Mouse (Mus musculus): ENCODE data around the gene Olfr746. TPM values are rescaled to one million over a fixed set of nuclear protein-coding genes. Genes with fewer than 3 reads are reported as not detected.

Gene Olfr746
- total RNA-seq (2023) = not detected

DNA sequence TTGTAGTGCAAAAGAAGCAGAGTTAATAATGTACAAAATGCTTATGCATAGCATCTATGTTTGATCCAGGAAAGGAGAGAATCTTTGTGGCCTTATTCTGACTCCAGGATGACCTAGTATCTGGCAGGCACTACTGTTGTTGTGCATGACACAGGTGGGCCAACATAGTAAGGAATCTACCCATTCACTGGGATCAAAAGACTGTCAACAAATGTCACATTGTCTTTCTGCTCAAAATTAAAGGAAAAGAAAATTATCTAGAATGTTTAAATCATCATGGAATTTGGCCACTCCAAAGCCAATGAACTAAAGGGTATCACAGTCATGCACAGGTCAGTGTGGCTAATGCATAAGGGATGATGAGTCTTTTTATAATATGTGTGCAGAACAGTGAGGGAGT, at the start of gene Olfr746:
Olfr746 (plus strand) TSS at position 301 of the 400 bp plus-strand sequence.

DNA sequence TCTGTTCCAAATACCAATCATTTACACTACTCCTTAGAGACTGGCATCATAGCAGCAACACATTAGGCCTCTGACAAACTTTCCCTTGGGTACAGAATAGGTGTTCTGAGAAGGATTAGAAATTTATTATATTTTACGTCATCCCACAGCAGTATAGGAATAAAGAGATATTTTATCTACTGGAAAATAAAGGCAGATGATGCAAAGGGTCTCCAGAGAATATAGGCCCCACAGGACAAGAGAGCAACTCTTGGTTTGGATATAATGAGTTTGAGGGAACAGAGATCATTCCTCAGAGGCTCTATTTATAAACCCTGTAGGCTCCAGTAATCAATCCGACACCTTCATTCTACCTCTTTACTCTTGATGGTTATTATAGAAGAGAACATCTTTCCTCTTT, 32.3 kb upstream of the Olfr746 start, which contains the start of gene Olfr744:
Olfr744 (plus strand) TSS at position 301 of the 400 bp plus-strand sequence.

DNA sequence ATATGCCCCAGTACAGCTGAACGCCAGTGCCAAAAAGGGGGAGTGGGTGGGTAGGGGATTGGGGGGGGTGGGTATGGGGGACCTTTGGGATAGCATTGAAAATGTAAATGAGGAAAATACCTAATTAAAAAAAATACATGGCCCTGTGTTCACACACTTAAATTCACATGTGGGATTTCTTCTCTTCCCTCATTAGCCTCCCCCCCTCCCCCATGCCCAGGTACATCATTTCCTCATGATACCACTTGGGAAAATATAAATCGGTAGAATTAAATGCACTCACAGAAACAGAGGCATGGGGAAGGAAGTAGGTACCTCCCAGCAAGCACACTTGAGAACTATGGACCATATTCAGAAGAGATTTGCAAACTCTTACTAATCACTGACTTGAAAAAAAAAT, 7.8 kb upstream of the Olfr746 start, which contains the start of gene Olfr745:
Olfr745 (plus strand) TSS at position 301 of the 400 bp plus-strand sequence.

DNA sequence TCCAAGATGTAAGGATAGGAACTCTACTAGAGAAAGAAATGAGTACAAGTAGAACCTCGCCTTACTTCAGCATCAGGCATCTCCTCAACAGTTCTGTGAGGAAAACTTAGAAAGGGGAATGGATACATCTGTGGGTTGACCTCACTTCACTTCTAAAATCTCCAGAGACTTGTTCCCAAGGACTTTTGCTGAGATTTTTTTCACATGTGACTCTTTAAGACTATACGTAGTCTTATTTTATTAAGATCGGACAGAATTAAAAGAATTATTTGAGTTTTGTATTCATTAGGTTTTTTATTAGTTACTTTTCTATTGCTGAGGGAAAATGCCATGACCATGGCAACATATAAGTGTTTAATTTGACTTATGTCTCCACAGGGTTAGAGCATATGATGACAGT, 46.2 kb downstream of the Olfr746 start, which contains the start of gene Olfr747:
Olfr747 (minus strand) TSS at position 101 of the 400 bp plus-strand sequence.

Other genes starting within 250 kb of the Olfr746 start
- gene Olfr738, start 239.5 kb upstream of the Olfr746 start, total RNA-seq (2023) = not detected
- not detected for gene Olfr739, start 228.5 kb upstream of the Olfr746 start, total RNA-seq (2023)
- not detected for gene Olfr740, start 201.5 kb upstream of the Olfr746 start, total RNA-seq (2023)
- not detected for gene Olfr741, start 174.3 kb upstream of the Olfr746 start, total RNA-seq (2023)
- gene Olfr742, start 143.5 kb upstream of the Olfr746 start, total RNA-seq (2023) = not detected
- gene Olfr743, start 125.2 kb upstream of the Olfr746 start, total RNA-seq (2023) = not detected
- gene Olfr744, start 32.2 kb upstream of the Olfr746 start, total RNA-seq (2023) = not detected
- not detected for gene Olfr745, start 7.7 kb upstream of the Olfr746 start, total RNA-seq (2023)
- gene Olfr747, start 46.1 kb downstream of the Olfr746 start, total RNA-seq (2023) = not detected
- gene Olfr748, start 60.3 kb downstream of the Olfr746 start, total RNA-seq (2023) = not detected
- gene Olfr749, start 98.0 kb downstream of the Olfr746 start, total RNA-seq (2023) = not detected
- 70.2 TPM for gene Ttc5, start 138.4 kb downstream of the Olfr746 start, total RNA-seq (2023)
- gene Ccnb1ip1, start 160.6 kb downstream of the Olfr746 start, total RNA-seq (2023) = 2.4 TPM
- gene Parp2, start 160.8 kb downstream of the Olfr746 start, total RNA-seq (2023) = 59.4 TPM
- 29.3 TPM for gene Tep1, start 223.5 kb downstream of the Olfr746 start, total RNA-seq (2023)